ENCODE assay signal across 10 mouse cellular contexts in genomic region chr1:74858805-74859204, GRCm38 (mm10). TPM values are rescaled to one million over a fixed set of nuclear protein-coding genes. Genes with fewer than 3 reads are reported as not detected.
DNase-seq lines count a peak whose midpoint lies in the region; ATAC-seq and TF ChIP-seq lines count a peak whose summit lies in the region.
"Had no signal": no experiment of that assay in that cellular context is flagged by ENCODE, and none has a peak within 500 bp of the region (broad histone marks: within the 10 kb centered on the region; RNA-seq: fewer than 3 reads in every experiment).

No protein-coding gene starts in this region.

- H3K9ac ChIP-seq in embryonic facial prominence, embryonic 15.5 days: no peak overlapping the region
- H3K9ac ChIP-seq in hindbrain, postnatal 0 days (replicated peaks; ENCODE audit: low read length): peak overlapping the region; percentile 68
- H3K9ac ChIP-seq in neural tube, embryonic 14.5 days (replicated peaks; ENCODE audit: low read depth, low read length): peak overlapping the region; percentile 68; the same call in 1 of the 2 replicates

- no peak for TF ChIP-seq CTCF in hindbrain, postnatal 0 days (IDR thresholded peaks at IDR 0.05; ENCODE audit: low read depth)

- DNase-seq in left cerebral cortex, postnatal 4 days: peak; percentile 17
- DNase-seq in left cerebral cortex, postnatal 10 days (ENCODE audit: extremely low spot score in 1 of 2, low spot score in 2 of 2): no peak
- no peak for DNase-seq in hindbrain, postnatal 0 days (ENCODE audit: low spot score)
- DNase-seq in spleen, adult 12 weeks (ENCODE audit: low spot score): no peak
- no peak for DNase-seq in left cerebral cortex, adult 11 months (ENCODE audit: low spot score)

- ATAC-seq in embryonic facial prominence, embryonic 15.5 days (ENCODE audit: insufficient number of reproducible peaks, low FRiP score, low TSS enrichment, low read depth): no peak
- no peak for ATAC-seq in hindbrain, postnatal 0 days
- ATAC-seq in neural tube, embryonic 14.5 days (ENCODE audit: low read depth): no peak

- H3K27me3 ChIP-seq in embryonic facial prominence, embryonic 15.5 days: peaks cover 66% of the 10 kb centered on the region
- no peaks in the 10 kb centered on the region for H3K27me3 ChIP-seq in hindbrain, postnatal 0 days (ENCODE audit: insufficient read depth, low read length)
- peaks cover 11% of the 10 kb centered on the region; the same call in 1 of the 2 replicates for H3K27me3 ChIP-seq in neural tube, embryonic 14.5 days (ENCODE audit: control insufficient read depth, insufficient read depth, low read length)

- no peak overlapping the region for H3K27ac ChIP-seq in embryonic facial prominence, embryonic 15.5 days (replicated peaks)
- peak overlapping the region; percentile 90 for H3K27ac ChIP-seq in hindbrain, postnatal 0 days
- H3K27ac ChIP-seq in neural tube, embryonic 14.5 days (ENCODE audit: low read depth, low read length): peak overlapping the region; percentile 48; the same call in 1 of the 2 replicates

- no peaks in the 10 kb centered on the region for H3K9me3 ChIP-seq in embryonic facial prominence, embryonic 15.5 days (replicated peaks)
- no peaks in the 10 kb centered on the region for H3K9me3 ChIP-seq in hindbrain, postnatal 0 days (ENCODE audit: low read length)
- no peaks in the 10 kb centered on the region for H3K9me3 ChIP-seq in neural tube, embryonic 14.5 days (ENCODE audit: control insufficient read depth, low read length)

- H3K4me1 ChIP-seq in embryonic facial prominence, embryonic 15.5 days: peaks cover 41% of the 10 kb centered on the region
- H3K4me1 ChIP-seq in hindbrain, postnatal 0 days (ENCODE audit: insufficient read depth, low read length): peaks cover 11% of the 10 kb centered on the region
- peaks cover 26% of the 10 kb centered on the region for H3K4me1 ChIP-seq in neural tube, embryonic 14.5 days (ENCODE audit: control insufficient read depth, insufficient read depth, low read length)

- H3K4me2 ChIP-seq in embryonic facial prominence, embryonic 15.5 days (replicated peaks): peak overlapping the region; percentile 52
- H3K4me2 ChIP-seq in hindbrain, postnatal 0 days (ENCODE audit: low read depth, low read length): peak overlapping the region; percentile 85
- peak overlapping the region; percentile 83 for H3K4me2 ChIP-seq in neural tube, embryonic 14.5 days (ENCODE audit: low read depth, low read length)

- H3K36me3 ChIP-seq in embryonic facial prominence, embryonic 15.5 days: no peaks in the 10 kb centered on the region
- no peaks in the 10 kb centered on the region for H3K36me3 ChIP-seq in hindbrain, postnatal 0 days (ENCODE audit: insufficient read depth, low read length)
- H3K36me3 ChIP-seq in neural tube, embryonic 14.5 days (ENCODE audit: control insufficient read depth, insufficient read depth, low read length): no peaks in the 10 kb centered on the region

- intact Hi-C loops in left cerebral cortex, postnatal 4 days (cut with DNase I): loop anchor here (5.0 kb wide), 1 partner anchor 52 kb away; no protein-coding TSS in a partner anchor
- intact Hi-C loops in left cerebral cortex, postnatal 10 days (cut with DNase I): no loop called here

- peak overlapping the region; percentile 37 for H3K4me3 ChIP-seq in embryonic facial prominence, embryonic 15.5 days (replicated peaks)
- H3K4me3 ChIP-seq in hindbrain, postnatal 0 days (ENCODE audit: low read length): peak overlapping the region; percentile 92
- H3K4me3 ChIP-seq in neural tube, embryonic 14.5 days (ENCODE audit: low read depth, low read length): peak overlapping the region; percentile 94
- H3K4me3 ChIP-seq: myocyte had no signal

- 7% methylated on average over 16 of the region's 16 CpGs for WGBS in embryonic facial prominence, embryonic 15.5 days
- WGBS in hindbrain, postnatal 0 days: 6% methylated on average over 16 of the region's 16 CpGs
- WGBS in neural tube, embryonic 14.5 days: 7% methylated on average over 16 of the region's 16 CpGs

RNA-seq across cellular contexts. Expression of gene Cdk5r2, which starts 4.1 kb away (rescaled TPM):
- total RNA-seq in left cerebral cortex, postnatal 4 days (2021): 100 to 1,000 TPM; 227 to 230 TPM
- 100 to 1,000 TPM; 474 to 481 TPM for total RNA-seq in left cerebral cortex, postnatal 10 days (2021)
- polyA plus RNA-seq in embryonic facial prominence, embryonic 15.5 days (2015; fragmentation: Nextera tagmentation; extraction: Ambion mirVana): 0.12 and 0.13 TPM in 2 replicates
- total RNA-seq in hindbrain, postnatal 0 days (2014; rRNA removed): 59.2 and 75.3 TPM in 2 replicates
- 12.3 and 13.6 TPM in 2 replicates for polyA plus RNA-seq in hindbrain, postnatal 0 days (2015; fragmentation: Nextera tagmentation; extraction: Ambion mirVana)
- 14.4 and 19.6 TPM in 2 replicates for polyA plus RNA-seq in neural tube, embryonic 14.5 days (2014; fragmentation: Nextera tagmentation; extraction: Ambion mirVana)

RNA-seq across cellular contexts. Expression of gene Fev, which starts 26.4 kb away (rescaled TPM):
- total RNA-seq in left cerebral cortex, postnatal 4 days (2021): not detected
- not detected for total RNA-seq in left cerebral cortex, postnatal 10 days (2021)
- 0.24 and 0.43 TPM in 2 replicates for polyA plus RNA-seq in embryonic facial prominence, embryonic 15.5 days (2015; fragmentation: Nextera tagmentation; extraction: Ambion mirVana)
- 0.16 and 1.1 TPM in 2 replicates for total RNA-seq in hindbrain, postnatal 0 days (2014; rRNA removed)
- 4.2 and 5.9 TPM in 2 replicates for polyA plus RNA-seq in hindbrain, postnatal 0 days (2015; fragmentation: Nextera tagmentation; extraction: Ambion mirVana)
- not detected in 2 replicates for polyA plus RNA-seq in neural tube, embryonic 14.5 days (2014; fragmentation: Nextera tagmentation; extraction: Ambion mirVana)
- total RNA-seq: gastrocnemius, postnatal 10 days; layer of hippocampus, postnatal 10 days had no signal
- polyA plus RNA-seq: myocyte had no signal

RNA-seq across cellular contexts. Expression of gene Cryba2, which starts 34.1 kb away (rescaled TPM):
- not detected for total RNA-seq in left cerebral cortex, postnatal 4 days (2021)
- not detected for total RNA-seq in left cerebral cortex, postnatal 10 days (2021)
- polyA plus RNA-seq in embryonic facial prominence, embryonic 15.5 days (2015; fragmentation: Nextera tagmentation; extraction: Ambion mirVana): 0.63 and 1.8 TPM in 2 replicates
- 2.0 TPM in 1 of 2 replicates, not detected in the other for total RNA-seq in hindbrain, postnatal 0 days (2014; rRNA removed)
- 1.6 and 1.7 TPM in 2 replicates for polyA plus RNA-seq in hindbrain, postnatal 0 days (2015; fragmentation: Nextera tagmentation; extraction: Ambion mirVana)
- polyA plus RNA-seq in neural tube, embryonic 14.5 days (2014; fragmentation: Nextera tagmentation; extraction: Ambion mirVana): 0.40 and 1.7 TPM in 2 replicates
- total RNA-seq: gastrocnemius, postnatal 10 days had no signal
- polyA plus RNA-seq: myocyte had no signal

Comparison
In these comparisons a context has a peak if more than half of its experiments do, and no peak if none do; other contexts are left out.
1. H3K4me3 ChIP-seq: peak in every context shown above with its lines; median percentile 94 in neural tube, embryonic 14.5 days; 92 in hindbrain, postnatal 0 days; 37 in embryonic facial prominence, embryonic 15.5 days.